Mouse (Mus musculus) adrenal gland, adult 2 months (tissue): ENCODE measurements around the gene Gpha2. TPM values are rescaled to one million over a fixed set of nuclear protein-coding genes. Genes with fewer than 3 reads are reported as not detected.

ENCODE experiments used
- DNase-seq: peaks from one replicate; pipeline ENCODE4 v3.0.0; 2021
- long read RNA-seq: library from polyadenylated mRNA; stranded (forward); transcript quantifications from one replicate; pipeline ENCODE4 v2.0.0, GENCODE M21; 2021
- polyA plus RNA-seq: library from polyadenylated mRNA; depleted of rRNA; stranded (reverse); fragments of >200 nt; gene quantifications from 2 replicates; pipeline ENCODE4 v1.2.3, GENCODE M21; 2012; rRNA removed
- total RNA-seq, 2 experiments: library from RNA; stranded (reverse); gene quantifications; 2 replicates each; pipeline ENCODE4 v1.2.3; 2021

The Gpha2 gene
- total RNA-seq (10 to 100 TPM; 18.7 to 23.7 TPM), polyA plus RNA-seq (237 and 302 TPM in 2 replicates)
- long read RNA-seq, transcript Gpha2-201 (4 exons, 609 nt) = major isoform, 14 of 14 reads
- long read RNA-seq, partial matches to known transcripts = 0 of 14 reads
- long read RNA-seq, other reads (novel, unspliced or antisense) = 0 of 14 reads

DNA sequence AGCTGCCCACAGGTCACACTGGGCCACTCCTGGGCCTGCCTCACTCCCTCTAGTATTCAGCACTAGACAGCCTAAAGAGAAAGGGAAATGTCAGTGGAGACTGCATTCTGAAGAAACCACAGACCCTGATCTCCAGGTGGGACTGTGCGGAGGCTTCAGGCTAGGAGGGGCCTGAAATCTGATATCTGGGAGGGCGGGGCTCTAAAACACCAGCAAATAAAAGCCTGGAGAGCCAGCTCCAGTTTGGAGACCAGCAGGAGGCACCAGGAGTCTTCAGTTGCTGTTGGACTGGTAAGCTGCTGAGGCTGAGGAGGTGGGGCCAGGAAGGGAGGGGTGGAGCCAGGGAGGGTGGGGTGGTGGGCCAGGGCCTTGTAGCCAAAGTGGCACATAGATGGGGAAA, at the start of gene Gpha2:
Gene Gpha2 (plus strand): TSS at position 246 of the 400 bp plus-strand sequence.
- no peak for DNase-seq

DNA sequence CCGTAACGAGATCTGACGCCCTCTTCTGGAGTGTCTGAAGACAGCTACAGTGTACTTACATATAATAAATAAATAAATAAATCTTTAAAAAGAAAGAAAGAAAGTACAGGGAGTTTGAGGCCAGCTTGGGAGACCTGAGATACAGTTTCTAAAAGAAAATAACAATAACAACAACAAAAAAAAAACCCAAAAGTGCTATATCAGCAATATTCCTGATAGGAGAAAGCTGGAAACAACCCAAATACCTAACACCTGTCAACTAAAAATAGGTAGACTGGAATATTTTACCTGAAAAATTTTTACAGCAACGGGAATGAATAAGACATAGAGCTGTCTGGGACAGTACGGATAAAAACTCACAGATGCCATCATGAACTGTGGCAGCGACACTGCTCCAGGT, 47.4 kb upstream of the Gpha2 start:
- no peak for DNase-seq

DNA sequence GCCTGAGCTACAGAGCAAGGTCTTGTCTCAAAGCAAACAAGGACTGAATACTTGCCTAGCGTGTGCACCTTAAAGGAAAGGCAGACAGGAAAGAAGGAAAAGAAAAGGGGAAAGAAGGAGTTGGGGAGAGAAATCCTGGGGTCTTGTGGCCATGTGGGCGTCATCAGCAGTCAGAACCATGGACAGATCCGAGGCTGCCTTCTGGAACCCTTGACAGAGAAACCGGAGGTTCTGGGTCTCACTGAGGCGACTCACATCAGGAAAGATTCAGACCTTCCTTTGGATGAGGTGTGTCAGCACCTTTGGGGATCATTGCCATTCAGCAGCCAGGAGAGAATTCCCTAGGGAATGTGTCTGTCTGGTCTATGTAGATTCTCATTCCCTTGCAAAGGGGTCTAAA, 44.6 kb upstream of the Gpha2 start:
- DNase-seq = no peak

DNA sequence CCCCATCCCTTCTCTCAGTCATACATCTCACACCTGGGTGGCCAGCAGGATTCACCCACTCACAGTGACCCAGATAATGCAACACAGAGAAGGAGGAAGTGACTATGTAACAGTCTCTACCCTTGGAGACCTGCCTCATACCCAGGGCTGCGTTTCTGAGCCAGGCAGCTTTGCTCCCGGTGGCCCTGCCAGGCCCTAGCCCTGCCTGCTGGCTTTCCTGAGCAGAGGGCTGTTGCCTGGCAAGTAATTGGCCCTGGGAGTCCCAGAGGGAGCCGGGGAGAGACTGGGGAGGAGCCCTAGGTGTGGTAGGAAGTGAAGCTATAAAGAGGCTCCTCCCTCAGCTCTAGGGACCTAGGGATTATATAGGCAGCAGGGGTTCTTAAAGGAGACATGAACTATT, 43.6 kb upstream of the Gpha2 start:
- peak; percentile 19 for DNase-seq

DNA sequence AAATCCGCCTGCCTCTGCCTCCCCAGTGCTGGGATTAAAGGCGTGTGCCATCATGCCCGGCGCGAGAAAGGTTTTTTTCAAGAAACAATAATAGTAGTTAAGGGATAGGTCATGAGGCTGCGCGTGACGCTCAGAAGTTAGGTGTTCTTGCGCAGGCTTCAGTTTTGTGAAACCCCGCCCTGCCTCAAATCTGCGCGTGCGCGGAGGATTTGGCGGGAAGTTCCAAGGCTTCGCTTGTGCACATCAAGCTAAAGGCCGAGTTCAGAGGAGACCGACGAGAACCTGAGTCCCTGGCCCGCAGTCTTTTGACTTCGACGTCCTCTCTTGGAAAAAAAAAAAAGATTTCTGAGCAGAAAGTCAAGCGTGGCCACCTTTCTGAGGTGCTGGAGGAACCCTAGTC, 42.0 kb upstream of the Gpha2 start, which contains the start of gene Majin:
Gene Majin (plus strand): TSS at position 258 of the 400 bp plus-strand sequence.
- no peak for DNase-seq

DNA sequence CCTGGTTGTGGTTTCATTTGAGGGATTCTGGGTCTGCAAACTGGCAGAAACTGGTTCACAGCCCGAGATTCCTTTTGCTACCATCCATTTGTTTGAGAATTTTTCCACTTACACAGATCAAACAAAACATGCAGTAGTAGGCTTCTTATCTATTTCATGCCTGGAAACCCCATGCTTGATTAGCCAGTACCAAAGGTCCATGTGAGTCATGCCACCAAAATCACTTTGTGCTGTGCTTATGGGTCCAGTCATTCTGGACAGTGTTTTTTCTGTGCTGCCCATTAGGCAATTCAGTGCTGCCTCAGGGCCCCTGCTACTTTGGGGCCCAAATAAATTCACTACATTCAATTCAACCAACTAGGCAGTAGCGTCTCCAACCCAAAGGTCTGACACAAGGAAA, 21.9 kb upstream of the Gpha2 start:
- no peak for DNase-seq

DNA sequence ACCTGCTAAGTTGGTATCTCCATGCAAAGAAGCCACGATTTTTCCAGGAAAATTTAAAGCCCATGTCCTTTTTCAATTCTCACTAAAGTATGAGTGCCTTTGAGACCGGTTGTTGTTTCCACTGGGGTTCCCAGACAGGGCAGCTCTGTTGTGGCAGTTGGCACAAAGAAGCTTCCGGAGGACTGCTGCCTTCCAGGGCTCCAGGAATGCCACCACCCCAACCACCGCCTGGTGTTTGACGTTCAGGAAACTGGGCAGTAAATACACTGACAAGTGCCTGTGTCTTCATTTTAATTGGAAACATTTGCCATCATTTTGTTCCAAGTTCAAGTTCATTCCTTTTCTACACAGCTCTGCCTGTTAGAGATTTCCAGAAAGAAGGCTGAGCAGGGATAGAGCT, 19.5 kb upstream of the Gpha2 start:
- no peak for DNase-seq

DNA sequence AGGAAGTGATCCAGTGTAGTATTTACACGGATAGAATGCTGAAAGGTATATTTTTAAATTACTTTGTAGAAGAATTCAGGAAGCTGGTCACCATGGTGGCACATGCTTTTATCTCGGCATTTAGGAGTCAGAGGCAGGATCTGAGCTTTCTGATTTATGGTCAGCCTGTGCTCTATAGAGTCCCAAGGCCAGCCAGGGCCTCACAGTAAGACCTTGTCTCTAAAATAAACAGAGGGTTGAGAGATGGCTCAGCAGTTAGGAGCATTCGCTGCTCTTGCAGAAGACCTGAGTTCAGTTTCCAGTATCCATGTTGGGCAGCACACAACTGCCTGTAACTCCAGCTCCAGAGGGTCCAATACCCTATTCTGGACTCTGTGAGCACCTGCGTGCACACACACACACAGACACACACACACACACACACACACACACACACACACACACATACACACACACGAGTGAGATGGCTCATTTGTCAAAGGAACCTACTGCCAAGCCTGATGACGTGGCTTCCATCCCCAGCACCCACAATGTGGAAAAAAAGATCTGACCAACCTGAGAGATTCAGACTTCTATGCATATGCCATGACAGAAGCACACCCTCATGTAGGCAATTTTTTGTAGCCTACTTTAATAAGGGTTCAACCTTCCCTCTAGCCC, 10.0 kb upstream of the Gpha2 start:
- DNase-seq = peak; percentile 68

DNA sequence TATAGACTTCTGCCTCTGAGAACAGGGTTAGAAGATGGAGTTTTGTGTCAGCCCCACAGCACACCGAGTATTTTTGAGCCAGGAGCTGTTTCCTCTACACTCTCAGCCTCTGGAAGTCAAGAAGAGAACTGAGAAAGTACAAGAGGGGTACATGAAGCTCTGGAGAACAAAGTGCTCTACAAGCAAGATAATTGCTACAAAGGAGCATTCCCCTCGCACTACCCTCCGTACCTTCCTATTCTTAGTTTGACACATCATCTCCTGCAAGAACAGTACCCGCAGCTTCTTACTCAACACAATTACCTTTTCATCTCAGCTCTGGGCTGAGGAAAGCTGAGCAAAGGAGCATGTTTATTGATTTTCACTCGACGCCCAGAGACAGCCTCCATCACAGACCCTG, 7.6 kb upstream of the Gpha2 start:
- no peak for DNase-seq

DNA sequence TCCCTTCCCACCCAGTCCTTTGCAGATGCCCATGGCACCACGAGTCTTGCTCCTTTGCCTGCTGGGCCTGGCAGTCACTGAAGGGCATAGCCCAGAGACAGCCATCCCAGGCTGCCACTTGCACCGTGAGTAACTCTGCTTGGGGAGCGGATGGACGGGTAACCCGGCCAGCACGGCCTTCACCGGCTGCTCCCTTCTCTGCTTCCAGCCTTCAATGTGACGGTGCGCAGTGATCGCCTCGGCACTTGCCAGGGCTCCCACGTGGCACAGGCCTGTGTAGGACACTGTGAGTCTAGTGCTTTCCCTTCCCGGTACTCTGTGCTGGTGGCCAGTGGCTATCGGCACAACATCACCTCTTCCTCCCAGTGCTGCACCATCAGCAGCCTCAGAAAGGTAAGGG, 583 bp downstream of the Gpha2 start:
- DNase-seq = peak; percentile 85

DNA sequence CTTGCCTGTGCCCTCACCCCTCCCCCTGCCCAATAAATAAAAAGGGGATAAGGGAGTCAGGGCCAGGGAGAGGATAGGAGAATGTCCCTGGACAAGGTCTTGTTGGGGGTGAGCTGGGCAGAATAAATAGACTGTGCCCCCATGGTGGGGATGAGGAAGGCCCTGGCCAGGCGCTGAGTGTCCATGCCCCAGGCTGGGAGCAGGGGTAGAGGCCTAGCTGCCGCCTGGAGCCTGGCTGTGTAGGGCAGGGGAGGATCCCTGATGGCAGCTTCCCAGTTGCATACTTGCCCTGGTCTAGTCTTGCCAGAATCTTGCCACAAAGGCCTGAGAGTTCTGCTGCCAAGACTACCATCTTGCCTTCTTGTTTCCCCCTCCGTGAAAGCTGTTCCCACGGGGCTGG, 1.7 kb downstream of the Gpha2 start:
- DNase-seq = no peak

DNA sequence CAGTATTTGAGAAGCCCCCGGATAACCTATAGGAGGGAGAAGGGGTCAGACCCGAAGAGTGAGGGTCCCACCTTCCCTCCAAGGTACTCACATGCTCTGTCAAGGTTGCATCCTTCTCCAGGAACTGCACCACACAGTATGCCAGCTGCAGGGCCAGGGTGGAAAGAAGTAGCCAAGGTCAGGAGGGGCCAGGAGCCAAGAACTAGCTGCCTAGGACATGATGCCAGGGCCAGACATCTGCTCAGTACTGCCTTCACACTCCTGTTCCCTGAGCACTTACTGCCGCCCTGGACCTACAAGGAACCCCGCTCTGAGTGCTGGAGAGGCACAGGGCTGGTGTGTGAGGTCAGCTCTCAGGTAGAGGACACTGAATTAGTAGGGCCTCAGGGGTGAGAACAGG, 4.2 kb downstream of the Gpha2 start:
- peak; percentile 90 for DNase-seq

DNA sequence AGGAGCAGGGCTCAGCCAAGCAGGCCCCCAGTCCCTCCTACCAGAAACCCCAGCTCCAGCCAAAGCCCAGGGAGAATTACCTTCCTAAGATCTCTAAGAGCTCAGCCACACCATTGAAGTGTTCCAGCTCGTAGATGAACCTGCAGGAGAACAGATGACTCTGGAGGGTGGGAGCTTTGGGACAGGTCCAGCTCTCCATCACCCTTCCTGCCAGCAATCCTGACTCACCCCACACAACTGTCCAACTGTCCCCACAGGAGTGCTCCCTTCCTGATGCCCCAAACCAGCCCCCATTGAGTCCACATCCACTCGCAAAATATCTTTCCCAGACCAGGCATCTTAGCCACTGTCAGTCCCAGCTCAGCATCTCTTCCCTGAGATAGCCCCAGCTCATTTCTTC, 4.9 kb downstream of the Gpha2 start:
- peak; percentile 73 for DNase-seq

DNA sequence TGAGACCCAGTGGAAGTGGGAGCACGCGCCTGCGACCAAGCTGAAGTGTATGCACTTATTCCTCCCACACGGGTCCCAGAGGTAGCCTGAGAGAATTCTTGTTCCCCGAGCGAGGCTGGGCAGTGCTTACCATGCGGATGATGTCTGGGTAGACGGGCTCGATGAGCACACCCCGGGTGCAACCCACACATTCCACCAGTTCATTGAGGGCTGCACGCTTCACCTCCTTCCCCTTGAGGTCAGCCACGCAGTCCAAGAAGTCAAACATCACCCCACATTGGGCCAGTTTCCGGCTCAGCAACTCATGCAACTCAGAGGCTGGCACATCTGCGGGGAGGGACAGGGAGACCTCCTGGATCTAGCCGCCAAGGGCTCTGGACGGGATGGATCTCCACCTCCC, 7.5 kb downstream of the Gpha2 start:
- no peak for DNase-seq

DNA sequence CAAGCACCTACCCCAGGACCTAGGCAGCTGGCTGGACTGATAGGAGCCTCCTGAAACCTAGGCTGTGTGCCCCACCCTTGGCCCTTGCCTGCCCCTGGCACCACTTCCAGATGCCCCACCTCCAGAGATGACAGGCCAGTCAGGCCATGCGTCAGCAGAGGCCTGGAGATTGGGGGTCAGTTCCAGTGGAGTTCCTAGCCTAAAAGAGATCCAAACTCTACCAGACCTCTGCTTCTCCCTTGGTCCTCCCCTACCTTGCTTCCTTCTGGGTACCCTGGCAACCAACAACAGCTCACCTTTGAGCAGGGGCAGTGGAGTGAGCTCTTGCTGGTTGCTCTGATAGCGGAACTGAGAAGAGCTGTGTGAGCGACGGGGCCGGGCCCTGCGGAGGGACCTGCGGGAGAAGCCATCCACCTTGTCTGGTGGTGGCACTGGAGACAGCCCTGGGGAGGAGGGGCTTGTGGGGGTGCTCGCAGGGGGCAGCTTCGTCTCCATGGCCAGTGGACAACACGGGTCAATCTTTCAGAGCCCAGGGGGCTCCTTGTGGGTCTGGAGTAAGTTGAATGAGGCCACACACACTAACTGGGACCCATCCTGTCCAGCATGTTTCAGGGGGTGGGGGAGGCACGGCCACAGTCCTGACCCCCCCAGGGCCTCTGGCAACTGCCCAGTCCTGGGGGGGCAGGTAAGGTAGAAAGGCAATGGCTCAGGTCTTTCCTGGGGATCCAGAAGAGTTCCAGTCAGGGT, 8.3 kb downstream of the Gpha2 start:
- peak; percentile 83 for DNase-seq

DNA sequence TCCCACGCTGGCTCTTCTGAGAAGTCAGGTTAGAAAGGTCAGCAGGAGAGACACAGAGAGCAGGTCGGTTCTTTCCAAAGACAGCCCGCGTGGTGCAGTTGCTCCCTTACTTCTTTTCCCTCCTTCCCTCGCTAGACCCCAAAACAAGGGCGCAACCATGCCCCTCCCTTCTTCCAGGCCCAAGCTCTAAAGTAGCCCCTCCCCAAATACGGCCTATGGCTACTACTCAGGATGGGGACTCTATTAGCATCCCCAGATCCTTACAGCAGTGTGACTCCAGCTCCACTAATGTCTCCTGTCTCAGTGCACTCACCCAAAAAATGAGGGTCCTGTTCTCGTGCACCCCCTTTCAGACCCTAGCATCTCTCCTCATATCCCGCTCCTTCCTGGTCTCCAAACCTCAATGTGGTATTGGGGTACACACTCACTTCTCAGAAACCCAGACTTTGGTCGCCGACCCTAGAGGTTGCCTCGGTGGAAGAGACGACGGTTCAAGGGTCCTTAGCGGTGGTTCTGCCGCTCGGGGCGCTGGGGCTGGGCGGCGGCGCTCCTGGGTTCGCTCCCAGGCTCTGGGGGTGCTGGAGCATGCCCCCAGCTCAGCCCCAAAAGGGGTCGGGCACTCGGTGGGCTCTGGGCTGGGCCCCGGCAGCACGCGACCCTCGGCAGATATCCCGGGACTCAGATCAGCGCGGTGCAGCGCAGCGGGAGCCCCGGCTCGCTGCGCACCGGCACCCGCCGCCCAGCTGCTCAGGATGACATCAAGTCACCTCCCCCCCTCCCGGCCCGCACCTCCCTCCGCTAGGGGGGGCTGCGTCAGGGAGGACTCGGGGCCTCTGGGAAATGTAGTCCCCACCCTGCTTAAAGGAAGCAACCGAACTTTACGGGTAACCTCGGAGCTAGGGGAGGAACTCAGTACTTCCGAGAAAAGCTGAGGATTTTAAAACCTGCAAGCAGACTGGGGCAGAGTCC, 9.2 kb downstream of the Gpha2 start, which contains the start of gene Ppp2r5b:
Gene Ppp2r5b (minus strand): TSS at position 789 of the 969 bp plus-strand sequence.
- DNase-seq = peak; percentile 97

DNA sequence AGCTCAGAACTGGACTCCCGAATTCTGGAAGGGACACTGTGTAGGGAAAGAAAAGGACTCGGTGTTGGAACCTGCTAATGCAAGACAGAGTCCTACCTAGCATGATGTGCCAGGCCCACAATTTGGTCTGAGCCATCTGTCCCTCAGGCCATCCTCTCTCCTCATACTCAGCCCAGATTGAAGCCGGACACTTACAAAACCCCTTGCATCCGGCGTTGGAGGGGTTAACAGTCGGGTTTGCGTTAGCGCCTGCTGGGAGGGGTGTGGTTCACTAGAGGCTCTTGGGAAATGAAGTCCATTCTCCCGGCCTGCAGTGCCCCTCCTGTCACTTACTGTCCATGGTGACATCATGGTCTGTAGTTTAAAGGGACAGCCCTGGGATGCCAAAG, 9.9 kb downstream of the Gpha2 start:
- peak; percentile 94 for DNase-seq

DNA sequence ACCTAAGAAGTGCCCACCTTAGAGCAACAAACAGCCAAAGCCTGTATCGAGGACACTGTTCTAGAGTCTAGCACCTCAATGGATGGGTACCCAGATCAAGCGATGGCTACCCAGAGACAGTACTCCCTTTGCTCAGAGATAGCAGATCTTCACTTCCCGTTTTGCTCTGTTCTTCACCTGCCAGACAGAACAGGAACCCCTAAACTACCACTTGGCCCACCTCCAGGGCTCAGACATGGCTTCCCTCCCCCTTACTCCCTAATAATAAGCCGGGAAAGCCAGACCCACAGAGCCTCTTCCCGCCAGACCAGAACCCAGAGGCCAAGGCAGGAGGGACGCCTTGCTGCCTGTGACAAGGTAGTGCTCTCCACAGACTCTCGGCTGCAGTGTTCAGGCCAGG, 10.7 kb downstream of the Gpha2 start:
- no peak for DNase-seq

DNA sequence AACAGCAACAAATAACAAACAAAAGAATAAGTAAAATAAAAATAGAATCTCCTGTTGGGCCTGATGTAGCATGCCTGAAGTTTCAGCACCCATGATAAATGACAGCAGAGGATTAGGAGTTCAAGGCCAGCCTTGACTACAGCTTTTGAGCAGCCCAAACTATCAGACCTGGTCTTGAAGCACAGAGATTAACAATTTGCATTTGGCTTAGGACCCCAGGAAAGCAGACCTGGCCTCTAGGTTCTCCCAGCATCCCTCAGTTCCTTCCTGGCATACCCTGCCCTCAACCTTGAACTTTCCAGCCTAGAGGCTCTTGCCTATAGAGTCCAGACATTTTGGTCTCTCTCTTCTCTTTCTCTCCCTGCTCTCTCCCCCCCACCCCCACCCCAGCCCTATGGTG, 12.6 kb downstream of the Gpha2 start:
- DNase-seq = no peak

DNA sequence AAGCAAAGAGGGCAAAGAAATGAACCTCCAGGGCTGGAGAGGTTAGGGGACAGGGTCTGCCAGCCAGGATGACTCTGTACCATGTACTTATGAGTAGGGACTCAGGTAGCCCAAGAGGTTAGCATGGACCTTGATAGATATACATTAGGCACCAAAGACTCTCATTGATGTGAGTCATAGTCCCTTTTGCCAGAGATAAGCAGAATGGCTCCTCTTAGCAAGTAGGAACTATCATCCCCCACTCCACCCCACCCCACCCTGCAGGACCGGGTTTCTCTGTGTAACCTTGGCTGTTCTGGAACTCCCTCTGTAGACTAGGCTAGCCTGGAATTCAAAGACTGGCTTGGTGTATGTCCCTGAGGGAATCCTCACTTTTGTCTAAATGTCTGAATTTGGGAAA, 14.0 kb downstream of the Gpha2 start:
- DNase-seq = no peak

DNA sequence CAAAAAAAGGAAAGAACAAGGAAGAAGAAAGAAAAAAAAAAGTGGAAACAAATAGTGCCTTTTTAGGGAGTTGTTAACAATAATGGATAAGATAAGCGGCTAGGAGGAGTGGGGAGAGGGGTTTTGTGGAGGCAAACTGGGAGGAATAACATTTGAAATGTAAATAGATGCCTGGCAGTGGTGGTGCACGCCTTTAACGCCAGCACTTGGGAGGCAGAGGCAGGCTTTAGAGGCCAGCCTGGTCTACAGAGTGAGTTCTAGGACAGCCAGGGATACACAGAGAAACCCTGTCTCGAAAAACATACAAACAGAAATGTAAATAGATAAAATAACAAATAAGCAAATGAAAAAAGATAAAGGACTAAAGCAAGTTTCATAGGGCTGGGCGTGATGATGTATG, 14.5 kb downstream of the Gpha2 start:
- no peak for DNase-seq
